Mouse (Mus musculus) testis, adult 2 months (tissue): ENCODE measurements at regions not wholly inside any gene's neighbourhood (a gene's known extent, or its start where the extent isn't known, plus 50 kb on each side); places are given as distances from the start of the nearest gene placed in this dataset.

Experiments used
- CTCF ChIP-seq: fragments of 200-500 bp; IDR thresholded peaks from 2 replicates; pipeline ENCODE4 v1.5.1; 2012; ENCODE audit warnings: low read depth, mild to moderate bottlenecking, inconsistent platforms, low read length, moderate library complexity; ENCODE audit not compliant: control insufficient read depth, insufficient read depth, insufficient replicate concordance
- POLR2A ChIP-seq: fragments of 200-500 bp; IDR thresholded peaks from 2 replicates; pipeline ENCODE4 v1.6.1; 2012; ENCODE audit warnings: low read depth, mild to moderate bottlenecking, inconsistent platforms, low read length, moderate library complexity; ENCODE audit not compliant: control insufficient read depth

- TF ChIP-seq CTCF (no peak), POLR2A (no peak)
These were observed 144.5 kb upstream of the Tle3 start for GRCm38 (mm10) chr9:61227492-61228229.
